Mouse (Mus musculus) MEL-GATA-1-ER (cell line): ENCODE data around the gene Ric8a.
"Not testable (repeated sequence)": the region's sequence is repeated elsewhere in the genome, so short reads cannot be mapped to it uniquely, and the experiment has no call there.

ENCODE experiments used
- DNase-seq: peaks from one replicate; pipeline ENCODE4 v3.0.0-alpha.2; 2012; ENCODE audit warnings: low read depth; ENCODE audit errors: extremely low read depth

Ric8a gene

GRCm38 (mm10) chr7:140882469-140882803 is 25.7 kb downstream of the Ric8a start:
- no peak for DNase-seq

- not testable (repeated sequence) for DNase-seq
Observed at GRCm38 (mm10) chr7:140890636-140891035, 33.9 kb downstream of the Ric8a start.

DNA sequence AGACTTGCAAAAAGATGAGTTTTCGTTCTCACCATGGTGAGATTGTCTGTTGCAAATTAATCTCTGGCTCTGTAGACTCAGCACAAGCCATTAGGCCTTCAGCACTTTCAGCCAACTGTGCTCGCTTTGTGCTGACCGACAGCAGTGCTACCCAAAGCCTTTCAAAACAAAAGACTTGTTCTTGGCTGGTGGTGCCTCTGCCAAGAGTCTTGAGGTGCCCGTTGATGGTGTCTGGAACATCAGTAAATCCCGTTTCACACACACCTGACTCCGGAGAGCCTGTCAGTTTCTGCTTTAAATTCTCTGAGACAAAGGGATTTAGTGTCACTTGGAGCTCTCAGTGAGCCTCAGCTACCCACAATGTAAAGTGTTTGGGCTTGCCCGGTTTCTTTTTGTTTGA is 37.3 kb downstream of the Ric8a start:
- DNase-seq, result no peak

GRCm38 (mm10) chr7:140894611-140895010 is 37.9 kb downstream of the Ric8a start:
- no peak for DNase-seq

GRCm38 (mm10) chr7:140897863-140898262 is 41.1 kb downstream of the Ric8a start:
- DNase-seq, result no peak

- DNase-seq, result no peak
Observed at GRCm38 (mm10) chr7:140899121-140899520, 42.4 kb downstream of the Ric8a start.

DNA sequence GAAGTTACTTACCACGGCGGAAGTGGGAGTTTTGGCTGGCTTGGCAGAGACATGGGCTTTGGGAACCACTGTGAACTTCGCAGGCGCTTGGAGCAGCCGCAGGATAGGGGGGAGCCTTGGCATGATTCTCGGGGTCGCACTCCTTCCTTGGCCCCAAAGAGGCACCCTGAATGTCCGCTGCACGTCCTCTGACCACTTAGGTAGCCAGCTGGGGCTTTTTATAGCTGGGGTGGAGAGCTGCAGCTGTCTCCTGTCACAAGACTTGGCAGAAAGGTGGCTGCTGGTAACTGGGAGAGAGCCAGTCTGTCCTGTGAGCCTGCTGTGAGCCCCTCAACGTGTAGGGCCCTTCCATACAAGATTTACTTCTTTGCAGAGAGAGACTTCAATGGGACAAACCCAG is 43.5 kb downstream of the Ric8a start, which contains the start of gene Cox8b:
Gene Cox8b, minus strand, starts transcription at position 227 of the 400 bp plus-strand sequence.
- DNase-seq, result no peak

GRCm38 (mm10) chr7:140902036-140902875 is 45.5 kb downstream of the Ric8a start:
- DNase-seq, result no peak

- no peak for DNase-seq
Observed at GRCm38 (mm10) chr7:140903212-140903611, 46.5 kb downstream of the Ric8a start.

DNA sequence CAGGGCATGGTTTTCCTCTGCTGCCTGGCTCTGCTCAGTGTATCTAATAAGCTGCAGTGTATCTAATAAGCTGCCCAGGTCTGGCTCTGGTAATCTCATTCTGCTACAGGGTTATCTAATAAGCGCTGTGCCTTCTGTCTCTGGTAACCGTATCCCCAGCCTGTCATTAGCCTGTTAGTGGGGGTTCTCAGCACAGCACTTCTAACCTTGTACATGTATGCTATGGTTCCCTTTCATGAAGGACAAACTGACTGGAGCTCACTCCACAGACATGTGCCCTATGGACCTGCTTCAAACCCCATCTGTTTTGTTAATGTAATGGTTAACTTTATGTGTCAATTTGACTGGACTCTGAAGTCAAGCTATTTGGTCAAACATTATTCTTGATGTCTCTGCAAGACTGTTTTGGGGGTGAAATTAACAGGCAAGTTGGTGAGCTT is 48.9 kb downstream of the Ric8a start:
- DNase-seq, result no peak

DNA sequence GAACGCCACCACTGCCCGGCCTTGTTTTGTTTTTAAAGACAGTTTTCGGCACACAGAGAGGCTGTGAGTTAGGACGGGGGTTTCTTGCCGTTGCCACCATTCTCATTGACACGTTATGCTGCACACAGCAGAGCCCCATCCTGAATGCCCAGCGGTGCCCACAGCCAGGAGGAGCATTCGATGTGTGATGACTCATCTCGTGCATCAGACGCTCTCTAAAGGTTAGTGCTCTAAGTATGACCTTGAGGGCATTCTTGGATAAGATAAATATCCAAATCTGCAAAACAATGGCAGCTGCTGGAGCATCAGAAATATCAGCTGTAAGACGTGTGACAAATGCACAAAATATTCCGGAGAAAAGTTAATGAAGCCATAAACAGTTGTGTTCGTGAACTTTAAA is 50.4 kb downstream of the Ric8a start:
- no peak for DNase-seq

DNA sequence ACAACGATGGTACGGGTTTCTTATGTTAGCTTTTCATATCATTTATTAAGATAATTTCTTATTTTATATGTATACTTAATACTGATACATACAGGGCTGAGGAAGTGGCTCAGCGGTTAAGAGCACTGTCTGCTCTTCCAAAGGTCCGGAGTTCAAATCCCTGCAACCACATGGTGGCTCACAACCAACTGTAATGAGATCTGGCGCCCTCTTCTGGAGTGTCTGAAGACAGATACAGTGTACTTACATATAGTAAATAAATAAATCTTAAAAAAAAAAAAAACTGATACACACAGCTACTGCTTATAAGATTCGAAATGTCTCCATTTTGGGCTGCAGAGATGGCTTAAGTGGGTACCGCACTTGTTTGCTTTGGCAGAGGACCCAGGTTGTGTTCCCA is 50.9 kb downstream of the Ric8a start:
- DNase-seq, result no peak

DNA sequence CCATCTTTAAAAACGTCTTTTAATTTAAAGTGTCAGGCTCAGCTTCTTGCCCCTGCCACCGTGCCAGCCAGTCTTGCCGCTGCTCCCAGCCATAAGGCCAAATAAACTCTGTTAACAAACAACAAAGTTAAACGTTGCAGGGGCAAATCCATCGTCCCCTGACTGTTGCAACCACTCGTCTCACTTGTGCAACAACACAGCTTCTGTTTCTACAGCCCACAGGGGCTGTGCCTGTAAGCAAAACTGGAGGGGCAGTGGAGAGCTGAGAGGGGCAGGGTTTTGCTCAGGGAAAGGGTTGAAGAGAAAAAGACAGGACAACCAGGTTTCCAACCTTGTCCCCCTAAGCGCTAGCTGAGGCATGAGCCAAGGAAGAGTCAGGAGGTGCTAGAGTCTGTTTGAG is 51.4 kb downstream of the Ric8a start:
- no peak for DNase-seq

DNA sequence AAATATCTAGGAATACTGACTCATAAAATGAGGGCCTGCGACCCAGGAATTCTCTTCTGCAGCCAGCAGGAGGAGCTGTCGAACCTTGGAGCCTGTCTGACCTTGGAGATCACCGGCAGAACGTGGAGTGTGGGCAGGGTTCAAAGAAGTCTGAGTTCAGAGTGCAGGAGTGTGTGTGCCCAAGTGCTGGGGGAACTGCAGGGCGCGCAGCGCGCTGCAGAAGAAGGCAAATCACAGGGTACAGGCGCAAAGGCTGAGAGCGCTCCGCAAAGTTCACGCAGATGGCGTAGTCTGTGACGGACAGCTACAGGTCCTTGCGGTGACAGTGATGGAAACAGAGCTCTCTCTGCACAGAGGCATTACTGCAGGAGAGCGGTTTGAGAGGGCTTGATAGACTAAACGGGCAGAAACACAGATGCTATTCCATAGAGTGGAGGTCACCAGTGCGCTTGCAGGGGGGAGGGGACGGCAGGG is 51.9 kb downstream of the Ric8a start:
- peak; percentile 43 for DNase-seq

DNA sequence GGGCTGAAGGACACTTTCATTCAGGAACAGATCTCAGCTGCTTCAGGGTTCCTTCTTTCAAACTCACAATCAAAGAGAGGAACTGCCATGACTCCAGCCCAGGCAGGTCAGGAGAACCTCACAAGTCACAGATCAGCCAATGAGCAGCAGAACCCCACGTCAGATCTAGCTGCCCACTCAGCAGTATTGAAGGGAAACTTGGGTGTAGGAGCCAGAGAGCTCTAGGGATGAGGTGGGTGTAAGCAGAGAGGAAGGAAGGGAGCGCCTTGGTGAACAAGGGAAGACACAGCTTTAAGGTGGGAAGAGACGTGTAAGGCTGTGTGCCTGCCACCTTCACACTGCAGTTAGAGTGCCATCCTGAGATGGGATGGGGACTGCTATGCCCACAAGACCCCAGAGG is 55.5 kb downstream of the Ric8a start:
- no peak for DNase-seq

GRCm38 (mm10) chr7:140912846-140913482 is 56.2 kb downstream of the Ric8a start:
- DNase-seq, result no peak
